Mouse (Mus musculus): ENCODE data around the gene Tnr. TPM values are rescaled to one million over a fixed set of nuclear protein-coding genes. Genes with fewer than 3 reads are reported as not detected.

The Tnr gene
- polyA plus RNA-seq, 2 experiments from 2014 or later, result 0.04 TPM; not detected in 1

DNA sequence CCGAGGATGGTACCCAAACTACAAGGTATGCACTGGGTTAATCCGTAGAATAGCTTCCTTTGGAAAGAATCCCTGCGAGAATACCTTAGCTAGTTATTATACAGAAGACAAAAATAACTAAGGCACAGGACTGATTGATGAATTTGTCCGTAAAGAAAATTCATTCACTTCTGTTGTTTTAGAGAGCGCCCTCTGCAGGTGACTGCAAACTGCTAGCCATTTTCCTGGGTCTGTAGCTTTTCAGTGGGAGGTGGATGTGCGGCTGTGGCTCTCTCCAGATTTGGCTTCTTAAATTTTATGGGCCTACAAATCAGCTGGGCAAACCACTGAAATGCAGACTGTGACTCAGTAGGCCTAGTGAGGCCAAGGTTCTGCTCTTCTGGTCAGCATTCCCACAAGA, 42.5 kb downstream of the Tnr start:
- no peak for ATAC-seq

GRCm38 (mm10) chr1:159567171-159567570, 43.6 kb downstream of the Tnr start:
- ATAC-seq, result no peak

- no peak for ATAC-seq
Measured at GRCm38 (mm10) chr1:159570270-159570669, 46.7 kb downstream of the Tnr start.

DNA sequence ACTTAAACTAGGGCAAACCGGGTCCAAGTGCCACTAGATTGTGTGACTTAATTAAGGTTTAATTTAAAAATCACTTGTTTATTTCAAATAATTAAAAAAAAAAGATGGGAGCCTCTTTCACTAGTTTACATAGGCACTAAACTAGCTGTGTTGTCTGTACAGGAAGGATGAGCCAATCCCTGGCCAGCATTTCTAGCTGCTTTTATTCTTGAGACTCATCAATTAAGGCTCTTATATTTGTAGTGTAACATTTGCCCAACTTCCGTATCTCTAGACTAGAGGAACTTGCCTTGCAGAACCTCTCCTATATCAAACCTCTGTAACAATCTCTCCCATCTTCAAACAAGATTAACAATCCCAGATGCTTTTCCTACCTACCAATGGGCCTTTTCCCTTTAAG, 47.3 kb downstream of the Tnr start:
- no peak for ATAC-seq

- ATAC-seq, result no peak
Measured at GRCm38 (mm10) chr1:159571951-159572350, 48.4 kb downstream of the Tnr start.

DNA sequence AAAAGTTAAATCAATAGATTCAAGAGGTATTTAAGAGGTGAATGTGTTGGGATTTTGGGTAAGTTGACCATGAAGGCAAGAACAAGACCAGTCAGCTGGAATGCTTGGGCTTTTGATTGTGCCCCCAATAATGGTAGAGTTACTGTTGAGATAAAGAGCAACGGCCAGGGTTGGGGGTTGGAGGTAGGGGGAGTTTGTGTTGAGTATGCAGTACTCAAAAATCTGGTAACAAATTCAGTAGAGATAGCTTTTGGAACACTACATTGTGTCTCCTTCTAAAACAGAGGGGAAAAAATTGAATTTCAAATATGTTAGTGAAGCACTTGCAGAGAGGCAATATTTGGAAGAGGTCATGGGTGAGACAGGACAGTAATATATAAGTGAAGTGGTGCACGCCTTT, 49.5 kb downstream of the Tnr start:
- no peak for ATAC-seq

GRCm38 (mm10) chr1:159574661-159575060, 51.1 kb downstream of the Tnr start:
- no peak for ATAC-seq

DNA sequence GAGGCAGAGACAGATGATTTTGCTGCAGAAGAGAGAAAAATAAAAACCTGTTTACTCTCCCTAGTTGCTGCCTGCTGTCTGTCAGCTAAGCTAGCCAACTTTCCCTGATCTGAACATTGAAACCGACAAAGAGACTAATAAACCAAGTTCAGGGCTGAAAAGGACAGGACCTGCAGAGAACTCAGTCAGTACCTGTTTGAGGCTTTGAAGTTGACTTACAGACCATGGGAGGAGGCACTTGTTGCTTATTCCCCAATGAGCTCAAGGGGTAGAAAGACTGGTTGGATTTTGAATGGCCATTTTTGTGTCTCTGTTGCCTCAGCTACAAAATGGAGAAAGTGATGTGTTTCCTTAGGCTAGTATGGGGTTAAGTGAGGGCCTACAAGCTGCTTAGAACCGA, 52.7 kb downstream of the Tnr start:
- ATAC-seq, result no peak

DNA sequence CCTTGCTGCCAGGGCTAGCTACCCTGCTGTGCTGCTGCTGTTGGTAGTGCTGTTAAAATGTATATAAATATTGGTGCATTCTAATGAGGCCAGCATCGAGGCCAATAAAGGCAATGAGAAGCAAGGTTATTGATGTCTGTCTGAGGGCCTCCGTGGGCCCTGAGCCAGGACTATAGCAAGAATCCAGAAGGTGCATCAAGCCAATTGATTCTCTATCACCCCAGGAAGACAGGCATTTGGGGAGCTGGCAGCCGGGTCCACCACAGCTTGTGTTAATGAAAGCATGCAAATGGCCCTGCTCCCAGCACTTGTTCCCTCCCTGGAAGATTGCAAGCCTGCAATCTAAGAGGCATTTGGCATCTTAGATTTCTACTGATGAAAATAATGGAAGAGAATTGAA, 54.8 kb downstream of the Tnr start:
- no peak for ATAC-seq

DNA sequence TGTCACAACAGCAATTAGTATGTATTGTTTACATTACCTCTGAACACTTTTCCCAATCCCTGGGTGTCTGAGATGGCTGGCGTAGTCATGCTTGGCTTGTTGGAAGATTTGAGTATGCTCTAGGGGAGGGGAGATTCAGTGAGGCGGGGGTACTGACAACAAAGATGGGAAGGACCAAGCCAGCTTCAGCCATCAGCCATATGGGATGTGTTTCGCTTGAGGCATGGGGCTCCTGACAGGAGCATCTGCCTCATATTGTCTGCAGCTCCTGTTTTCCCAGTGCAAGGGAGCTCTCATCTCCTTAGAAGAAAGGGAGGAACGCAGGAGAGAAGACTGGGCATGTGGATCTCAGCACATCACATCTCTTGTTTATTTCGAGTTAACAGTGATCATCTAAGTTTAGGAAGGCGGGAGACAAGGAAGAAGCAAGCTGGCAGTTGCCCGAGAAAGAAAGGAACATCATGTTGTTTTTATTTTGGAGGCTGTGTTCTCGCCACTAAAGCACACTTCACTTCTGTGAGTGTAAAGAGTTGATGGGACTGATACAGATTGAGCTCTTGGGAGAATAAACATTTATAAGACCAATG, 56.9 kb downstream of the Tnr start:
- ATAC-seq, result no peak

DNA sequence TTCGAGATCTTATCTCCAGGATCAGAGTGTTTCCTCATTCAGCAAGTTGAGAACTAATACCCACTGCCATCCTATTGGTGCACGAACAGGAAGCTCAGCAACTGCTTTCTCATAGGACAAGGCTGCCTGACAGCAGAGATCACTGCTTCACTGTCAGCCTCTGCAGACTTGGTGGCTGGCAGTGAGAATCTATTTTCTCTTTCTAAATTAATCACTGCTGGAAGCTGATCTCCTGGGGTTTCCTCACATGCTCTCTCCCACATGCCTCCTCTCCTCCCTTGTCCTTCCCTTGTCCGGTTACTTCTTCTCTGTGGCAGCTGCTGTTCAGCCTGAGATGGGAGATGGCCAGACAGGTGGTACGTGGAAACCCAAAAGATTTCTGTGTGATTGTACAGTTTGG, 60.3 kb downstream of the Tnr start:
- no peak for ATAC-seq

GRCm38 (mm10) chr1:159588741-159589140, 65.2 kb downstream of the Tnr start:
- no peak for ATAC-seq

GRCm38 (mm10) chr1:159594099-159595058, 70.8 kb downstream of the Tnr start:
- no peak for ATAC-seq

DNA sequence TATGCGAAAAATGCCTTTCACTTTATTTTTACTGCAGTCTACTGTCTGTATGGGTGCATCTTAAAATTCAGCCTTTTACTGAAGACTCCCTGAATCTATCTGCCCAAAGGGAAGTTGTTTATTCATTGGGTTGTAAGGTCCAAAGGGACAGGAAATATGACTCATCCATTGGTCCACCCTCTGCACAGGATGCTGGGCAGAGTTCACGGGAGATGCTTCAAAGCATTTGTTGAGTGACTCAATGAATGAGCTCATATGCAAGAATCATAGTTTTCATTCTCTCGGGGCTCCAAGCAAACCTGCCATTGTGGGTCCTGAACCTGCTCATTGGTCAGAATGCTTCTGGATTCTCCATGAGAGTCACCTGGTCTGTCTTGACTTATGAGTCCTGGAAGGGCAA, 72.2 kb downstream of the Tnr start:
- ATAC-seq, result no peak

DNA sequence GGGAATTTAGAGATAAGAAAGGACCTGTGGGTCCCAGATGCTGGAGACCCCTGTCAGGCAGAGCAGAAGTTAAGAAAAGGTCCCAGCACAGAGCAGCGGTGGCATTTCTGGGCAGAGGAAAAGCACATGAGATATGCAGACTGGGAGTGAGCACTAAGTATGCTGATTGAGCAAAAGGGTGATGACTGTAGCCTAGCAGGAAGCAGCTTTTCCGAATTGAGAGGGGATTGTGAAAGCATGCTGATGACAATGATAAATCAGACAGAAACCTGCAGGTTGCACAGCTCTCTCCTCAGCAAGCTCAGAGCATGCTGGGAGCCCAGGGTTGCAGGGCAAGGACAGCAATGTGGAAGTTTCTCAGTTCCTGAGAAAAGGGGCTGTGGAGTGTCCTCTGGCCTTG, 73.1 kb downstream of the Tnr start:
- no peak for ATAC-seq

GRCm38 (mm10) chr1:159613561-159613960, 90.0 kb downstream of the Tnr start:
- no peak for ATAC-seq

- ATAC-seq, result no peak
Measured at GRCm38 (mm10) chr1:159614062-159614601, 90.6 kb downstream of the Tnr start.

- ATAC-seq, result no peak
Measured at GRCm38 (mm10) chr1:159614644-159615431, 91.3 kb downstream of the Tnr start.

DNA sequence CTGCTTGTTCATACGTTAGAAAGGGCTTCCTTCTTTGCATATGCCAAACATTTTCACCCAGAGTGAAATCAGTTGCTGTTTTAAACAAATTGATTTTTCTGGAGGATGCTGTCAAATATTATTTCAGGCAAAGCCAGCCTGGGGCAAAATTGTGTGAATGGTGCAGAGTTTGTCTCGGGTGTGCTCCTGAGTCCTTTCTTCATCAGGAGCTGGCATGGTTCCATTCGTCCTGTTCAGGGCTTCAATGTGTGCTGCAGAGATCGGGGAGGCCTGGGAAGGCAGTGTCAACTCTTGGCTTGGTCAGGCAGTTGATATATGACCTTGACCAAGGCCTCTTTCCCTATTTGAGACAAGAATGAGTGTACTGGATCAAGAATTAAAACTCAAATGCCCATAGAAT, 92.1 kb downstream of the Tnr start:
- ATAC-seq, result no peak

DNA sequence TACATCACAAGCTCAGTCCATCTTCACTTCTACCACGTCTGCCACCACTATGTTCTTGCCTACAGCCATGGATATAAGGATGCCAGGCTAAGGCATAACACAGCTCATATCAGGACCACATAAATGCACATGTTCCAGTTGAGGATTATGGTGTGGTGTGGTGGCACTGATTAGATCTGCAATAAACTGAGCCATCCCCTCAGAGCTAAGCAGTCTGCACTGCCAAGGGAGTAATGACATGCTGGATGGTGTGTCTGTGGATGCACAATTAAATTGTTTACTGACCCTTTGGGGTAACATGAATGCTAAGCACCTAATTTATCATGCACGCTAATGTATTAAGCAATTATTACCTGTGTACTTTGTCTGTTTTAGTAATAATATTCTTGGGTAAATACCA, 95.6 kb downstream of the Tnr start:
- no peak for ATAC-seq

DNA sequence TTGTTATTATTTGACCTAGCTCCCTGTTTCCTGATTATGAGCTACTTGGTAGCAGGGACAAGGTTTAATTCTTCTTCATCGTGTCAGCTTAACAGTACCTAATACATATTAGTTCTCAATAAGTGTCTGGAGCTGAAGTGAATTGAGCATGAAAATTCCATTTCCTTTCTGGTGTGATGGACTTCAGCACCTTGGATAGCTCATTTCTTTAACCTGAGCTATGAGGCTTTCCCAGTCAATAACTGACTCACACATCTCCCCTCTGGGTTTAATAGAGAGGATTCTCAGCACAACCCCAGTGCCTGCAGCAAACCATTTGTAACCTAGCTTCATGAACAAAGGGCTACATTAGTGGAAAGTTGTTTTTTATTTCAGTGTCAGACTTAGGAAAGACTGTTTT, 97.8 kb downstream of the Tnr start:
- ATAC-seq, result no peak

DNA sequence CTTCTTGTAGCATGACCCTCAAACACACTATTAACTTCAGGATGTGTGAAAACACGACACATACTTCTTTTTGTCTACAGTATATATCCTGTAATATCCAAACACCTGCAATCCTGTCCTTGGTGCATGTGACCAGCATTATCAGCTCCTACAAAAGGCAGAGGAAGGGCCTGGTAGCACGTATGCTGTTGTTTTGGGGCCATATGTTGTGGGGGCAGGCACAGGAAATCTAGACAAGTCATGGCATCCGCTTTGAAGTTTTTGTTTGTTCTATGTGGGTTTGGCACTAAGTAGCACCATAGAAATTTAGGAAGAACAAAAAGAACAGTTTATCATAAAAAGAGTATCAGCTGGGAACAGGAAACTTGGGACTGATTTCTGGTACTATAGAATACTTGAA, 105.5 kb downstream of the Tnr start:
- ATAC-seq, result no peak
